Mouse (Mus musculus): ENCODE measurements around the gene Zfp366. TPM values are rescaled to one million over a fixed set of nuclear protein-coding genes. Genes with fewer than 3 reads are reported as not detected.

The Zfp366 gene
- total and polyA plus RNA-seq, 3 experiments, result not detected

DNA sequence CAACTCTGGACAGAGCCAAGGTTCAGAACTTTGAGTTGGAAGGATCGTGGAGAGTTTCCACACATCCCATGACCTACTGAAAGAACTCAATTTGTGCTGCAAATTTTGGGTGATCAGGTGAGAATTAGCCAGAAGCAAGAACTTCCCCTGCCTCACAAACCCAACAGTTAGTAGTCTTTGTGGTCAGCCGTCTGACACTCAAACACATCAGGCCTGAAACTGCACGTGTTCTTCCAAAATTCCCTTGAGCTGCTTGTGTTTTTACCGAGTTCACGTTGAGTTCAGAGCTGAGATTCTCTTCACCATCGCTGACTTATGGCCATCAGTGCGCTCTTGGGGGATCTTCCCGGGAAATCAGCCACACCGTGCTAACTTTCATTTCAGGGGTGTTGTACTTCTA, 22.6 kb downstream of the Zfp366 start:
- no peaks in the 10 kb centered on the region for H3K79me2 ChIP-seq (replicated peaks; ENCODE audit: control insufficient read depth, extremely low read depth, insufficient read depth, poor library complexity, severe bottlenecking)
- H3K36me3 ChIP-seq (replicated peaks in 1 of 2; ENCODE audit: control insufficient read depth in 1 of 2, insufficient read depth in 1 of 2, low read length in 1 of 2), result no peaks in the 10 kb centered on the region
- peaks cover 0 to 12% of the 10 kb centered on the region in 2 experiments; a peak in 2 of 4 replicates for H3K4me1 ChIP-seq (ENCODE audit: control insufficient read depth in 1 of 2, insufficient read depth in 2 of 2)
- TF ChIP-seq IRF4 (IDR thresholded peaks at IDR 0.05; ENCODE audit: low read depth, low read length) (peak; percentile 54), ETS1 (conservative IDR thresholded peaks at IDR 0.05; ENCODE audit: low read depth, low read length) (peak; percentile 36; the same call in 1 of the 2 replicates), CHD2 (IDR thresholded peaks at IDR 0.05; ENCODE audit: low read length) (no peak), MEF2A (IDR thresholded peaks at IDR 0.05; ENCODE audit: borderline replicate concordance, low read depth, low read length) (no peak), BHLHE40 (IDR thresholded peaks at IDR 0.05; ENCODE audit: low read depth, low read length) (peak; percentile 92)
- peak overlapping the region; percentile 79 for H3K4me2 ChIP-seq (ENCODE audit: insufficient read depth, low read depth, poor library complexity, severe bottlenecking)
- dilution Hi-C loops (cut with MboI; ENCODE audit: extremely low pct_ligation_motif_present, extremely low pct_unique_long_range_greater_than_20kb, low sequenced_read_pairs), result no loop called here
- peaks cover 15% of the 10 kb centered on the region for H3K27me3 ChIP-seq (replicated peaks)
- DNase-seq (ENCODE audit: extremely low read depth), result peak; percentile 15
- in situ Hi-C loops (cut with MboI; ENCODE audit: low pct_ligation_motif_present, low pct_unique_long_range_greater_than_20kb, low sequenced_read_pairs), result no loop called here
- no peak overlapping the region for H3K9ac ChIP-seq (ENCODE audit: insufficient read depth, low read depth)
- no peaks in the 10 kb centered on the region for H3K9me3 ChIP-seq (replicated peaks; ENCODE audit: low read length)
- no peak overlapping the region for H3K4me3 ChIP-seq (replicated peaks in 1 of 3; ENCODE audit: low read depth in 2 of 3, low read length in 2 of 3, poor library complexity in 1 of 3)
- H3K27ac ChIP-seq (ENCODE audit: insufficient read depth, low read depth), result no peak overlapping the region

DNA sequence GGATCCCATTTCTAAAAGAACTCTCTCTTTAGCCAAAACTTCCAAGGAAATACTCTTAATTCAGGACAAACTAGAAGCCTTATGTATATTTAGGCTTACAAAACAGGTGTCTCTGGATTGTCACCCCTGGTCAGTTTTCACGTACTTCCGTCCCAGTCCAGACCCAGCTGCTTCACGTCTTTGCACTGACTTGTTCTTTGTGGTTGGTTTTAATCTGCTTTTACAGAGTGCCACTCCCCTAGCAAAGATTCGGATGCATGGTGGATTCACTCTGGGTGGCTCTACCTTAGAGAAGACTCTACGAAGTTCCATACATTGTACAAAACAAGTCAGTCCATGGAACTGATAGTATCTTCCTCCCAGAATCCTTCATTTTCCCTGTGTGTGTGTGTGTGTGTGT, 25.2 kb downstream of the Zfp366 start:
- no peak overlapping the region for H3K9ac ChIP-seq (ENCODE audit: insufficient read depth, low read depth)
- H3K4me3 ChIP-seq (replicated peaks in 1 of 3; ENCODE audit: low read depth in 2 of 3, low read length in 2 of 3, poor library complexity in 1 of 3), result no peak overlapping the region
- peaks cover 19% of the 10 kb centered on the region for H3K27me3 ChIP-seq (replicated peaks)
- H3K4me1 ChIP-seq (ENCODE audit: control insufficient read depth in 1 of 2, insufficient read depth in 2 of 2), result peaks cover 2 to 19% of the 10 kb centered on the region in 2 experiments; a peak in 2 of 4 replicates
- dilution Hi-C loops (cut with MboI; ENCODE audit: extremely low pct_ligation_motif_present, extremely low pct_unique_long_range_greater_than_20kb, low sequenced_read_pairs) (no loop called here), in situ Hi-C loops (cut with MboI; ENCODE audit: low pct_ligation_motif_present, low pct_unique_long_range_greater_than_20kb, low sequenced_read_pairs) (no loop called here)
- no peaks in the 10 kb centered on the region for H3K79me2 ChIP-seq (replicated peaks; ENCODE audit: control insufficient read depth, extremely low read depth, insufficient read depth, poor library complexity, severe bottlenecking)
- DNase-seq (ENCODE audit: extremely low read depth), result no peak
- H3K4me2 ChIP-seq (ENCODE audit: insufficient read depth, low read depth, poor library complexity, severe bottlenecking), result no peak overlapping the region
- TF ChIP-seq SIN3A (IDR thresholded peaks at IDR 0.05; ENCODE audit: low read length) (no peak), POLR2AphosphoS2 (IDR thresholded peaks at IDR 0.05; ENCODE audit: low read depth, low read length) (no peak), RCOR1 (conservative IDR thresholded peaks at IDR 0.05; ENCODE audit: low read depth, low read length) (no peak), RAD21 (IDR thresholded peaks at IDR 0.05; ENCODE audit: low read depth, low read length) (no peak), IRF4 (IDR thresholded peaks at IDR 0.05; ENCODE audit: low read depth, low read length) (no peak), UBTF (IDR thresholded peaks at IDR 0.05; ENCODE audit: low read depth, low read length) (no peak), GABPA (IDR thresholded peaks at IDR 0.05; ENCODE audit: insufficient replicate concordance, low read depth, low read length) (no peak), PAX5 (IDR thresholded peaks at IDR 0.05; ENCODE audit: low read length) (no peak), MAFK (IDR thresholded peaks at IDR 0.05; ENCODE audit: insufficient replicate concordance, low read length) (no peak), MXI1 (IDR thresholded peaks at IDR 0.05; ENCODE audit: low read depth, low read length) (no peak), ZNF384 (IDR thresholded peaks at IDR 0.05; ENCODE audit: low read depth, low read length) (no peak), USF2 (conservative IDR thresholded peaks at IDR 0.05; ENCODE audit: low read depth, low read length) (no peak), KAT2A (IDR thresholded peaks at IDR 0.05; ENCODE audit: insufficient replicate concordance, low read length) (no peak), CTCF (conservative IDR thresholded peaks at IDR 0.05 in 1 of 2, IDR thresholded peaks at IDR 0.05 in 1 of 2; ENCODE audit: low read depth in 2 of 2, low read length in 2 of 2) (no peak), POLR2A (IDR thresholded peaks at IDR 0.05; ENCODE audit: low read depth, low read length) (no peak), ZKSCAN1 (IDR thresholded peaks at IDR 0.05; ENCODE audit: borderline replicate concordance, low read depth, low read length) (no peak)
- H3K36me3 ChIP-seq (replicated peaks in 1 of 2; ENCODE audit: control insufficient read depth in 1 of 2, insufficient read depth in 1 of 2, low read length in 1 of 2), result no peaks in the 10 kb centered on the region
- H3K27ac ChIP-seq (ENCODE audit: insufficient read depth, low read depth), result no peak overlapping the region
- no peaks in the 10 kb centered on the region for H3K9me3 ChIP-seq (replicated peaks; ENCODE audit: low read length)
